In the genomic region with DNA sequence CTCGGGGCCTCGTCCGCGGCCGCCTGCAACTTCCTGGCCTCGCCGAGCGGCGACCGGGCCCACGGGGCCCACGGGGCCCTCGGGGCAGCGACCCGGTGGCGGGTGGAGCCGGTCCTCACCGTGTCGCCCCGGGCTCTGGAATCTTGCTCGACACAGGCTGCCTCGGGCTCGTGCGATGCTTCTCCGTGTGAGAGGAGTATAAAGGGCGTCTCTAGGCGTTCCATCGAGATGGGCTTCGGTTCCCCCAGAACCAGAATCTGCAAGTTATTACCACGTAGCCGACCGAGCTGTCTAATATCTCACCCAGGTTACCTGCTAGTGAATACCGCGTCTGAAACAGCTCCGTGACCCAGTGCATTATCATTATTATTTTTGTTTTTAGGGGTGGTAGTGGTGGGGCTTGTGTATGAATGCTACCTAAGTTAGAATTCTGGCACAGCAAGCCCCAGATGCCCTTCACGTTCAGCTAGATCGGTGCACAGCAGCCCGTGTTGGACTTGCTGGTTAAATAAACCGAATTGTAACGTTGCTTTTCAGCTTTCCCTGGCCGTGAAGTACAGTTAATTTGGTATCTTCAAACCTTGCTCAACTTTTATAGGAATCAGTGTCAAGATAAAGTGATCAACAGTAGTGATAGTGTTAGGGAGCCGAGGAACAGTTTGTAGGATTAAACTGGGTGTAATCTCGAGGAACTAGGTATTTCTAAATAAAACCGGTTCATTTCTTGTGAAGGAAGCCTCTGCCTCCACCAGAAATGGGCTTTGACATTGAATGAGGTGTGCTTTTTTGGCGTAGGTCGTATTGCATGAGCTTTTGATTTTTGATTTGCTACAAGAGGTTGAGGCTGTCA, we compare ENCODE assay signal across 8 mouse cellular contexts. TPM values are rescaled to one million over a fixed set of nuclear protein-coding genes. Genes with fewer than 3 reads are reported as not detected.
DNase-seq lines count a peak whose midpoint lies in the region; ATAC-seq and TF ChIP-seq lines count a peak whose summit lies in the region.

No protein-coding gene starts in this region.

- H3K9ac ChIP-seq in forebrain, embryonic 16.5 days (replicated peaks; ENCODE audit: low read depth, low read length) = peak overlapping the region; percentile 99
- H3K9ac ChIP-seq in kidney, postnatal 0 days (ENCODE audit: low read depth, low read length) = peak overlapping the region; percentile 100

- H3K4me1 ChIP-seq in forebrain, embryonic 16.5 days (replicated peaks; ENCODE audit: control insufficient read depth, insufficient read depth, low read length) = peaks cover 22% of the 10 kb centered on the region
- peaks cover 19% of the 10 kb centered on the region for H3K4me1 ChIP-seq in kidney, postnatal 0 days (replicated peaks; ENCODE audit: insufficient read depth, low read length)
- H3K4me1 ChIP-seq in midbrain, embryonic 10.5 days = peaks cover 34% of the 10 kb centered on the region

- WGBS in forebrain, embryonic 16.5 days = under 1% methylated on average over 46 of the region's 46 CpGs
- WGBS in kidney, postnatal 0 days = under 1% methylated on average over 46 of the region's 46 CpGs
- 1% methylated on average over 46 of the region's 46 CpGs for WGBS in midbrain, embryonic 10.5 days

- TF ChIP-seq CTCF in kidney, postnatal 0 days (IDR thresholded peaks at IDR 0.05; ENCODE audit: low read depth) = no peak

- peak overlapping the region; percentile 56 for H3K4me3 ChIP-seq in forebrain, embryonic 16.5 days (replicated peaks; ENCODE audit: low read length)
- peak overlapping the region; percentile 96 for H3K4me3 ChIP-seq in kidney, postnatal 0 days (replicated peaks; ENCODE audit: low read depth, low read length)
- peak overlapping the region; percentile 99 for H3K4me3 ChIP-seq in midbrain, embryonic 10.5 days

- H3K9me3 ChIP-seq in forebrain, embryonic 16.5 days (ENCODE audit: control insufficient read depth, low read length) = no peaks in the 10 kb centered on the region
- no peaks in the 10 kb centered on the region for H3K9me3 ChIP-seq in kidney, postnatal 0 days (replicated peaks; ENCODE audit: low read length)
- no peaks in the 10 kb centered on the region for H3K9me3 ChIP-seq in midbrain, embryonic 10.5 days (replicated peaks)

- DNase-seq in embryo, embryonic 10 days (ENCODE audit: low spot score) = peak; percentile 29
- no peak for DNase-seq in embryo, embryonic 9.5 days (ENCODE audit: extremely low spot score)
- DNase-seq in urinary bladder, adult 2 months (ENCODE audit: low spot score) = peak; percentile 54
- DNase-seq in urinary bladder, postnatal 36 days (ENCODE audit: low spot score in 2 of 2) = no peak
- DNase-seq in kidney, postnatal 0 days (ENCODE audit: low spot score) = peak; percentile 40
- DNase-seq in midbrain, embryonic 10.5 days (ENCODE audit: low spot score) = no peak

- peak overlapping the region; percentile 79 for H3K27ac ChIP-seq in forebrain, embryonic 16.5 days (ENCODE audit: low read length)
- peak overlapping the region; percentile 91 for H3K27ac ChIP-seq in kidney, postnatal 0 days
- H3K27ac ChIP-seq in midbrain, embryonic 10.5 days (replicated peaks) = peak overlapping the region; percentile 100

- peak overlapping the region; percentile 91 for H3K4me2 ChIP-seq in forebrain, embryonic 16.5 days (ENCODE audit: low read length)
- peak overlapping the region; percentile 71 for H3K4me2 ChIP-seq in kidney, postnatal 0 days (ENCODE audit: low read length)

- no peak; the same call in 1 of the 2 replicates for ATAC-seq in forebrain, embryonic 16.5 days
- ATAC-seq in kidney, postnatal 0 days (replicated peaks; ENCODE audit: low FRiP score, low read depth) = no peak
- ATAC-seq in erythroid progenitor cell, adult 5-6 weeks (replicated peaks; ENCODE audit: low FRiP score, poor library complexity, severe bottlenecking) = no peak

- H3K27me3 ChIP-seq in forebrain, embryonic 16.5 days (replicated peaks; ENCODE audit: control insufficient read depth, insufficient read depth, low read length) = no peaks in the 10 kb centered on the region
- no peaks in the 10 kb centered on the region for H3K27me3 ChIP-seq in kidney, postnatal 0 days (ENCODE audit: insufficient read depth, low read length)
- H3K27me3 ChIP-seq in midbrain, embryonic 10.5 days (ENCODE audit: low read depth, poor library complexity, severe bottlenecking) = peaks cover 7% of the 10 kb centered on the region; the same call in 1 of the 2 replicates

- no peaks in the 10 kb centered on the region for H3K36me3 ChIP-seq in forebrain, embryonic 16.5 days (ENCODE audit: control insufficient read depth, insufficient read depth)
- H3K36me3 ChIP-seq in kidney, postnatal 0 days (ENCODE audit: insufficient read depth, low read length) = 0 out of 2 replicates have a peak, but pooled peaks cover 5% of the 10 kb centered on the region
- peaks cover 25% of the 10 kb centered on the region for H3K36me3 ChIP-seq in midbrain, embryonic 10.5 days

RNA-seq across cellular contexts. Expression of gene Zfp326, which starts 0.8 kb away (rescaled TPM):
- 23.0 and 24.4 TPM in 2 replicates for polyA plus RNA-seq in urinary bladder, adult 2 months (2012; rRNA removed)
- 50.0 and 56.3 TPM in 2 replicates for polyA plus RNA-seq in forebrain, embryonic 16.5 days (2015; fragmentation: Nextera tagmentation; extraction: Ambion mirVana)
- polyA plus RNA-seq in kidney, postnatal 0 days (2015; fragmentation: Nextera tagmentation; extraction: Ambion mirVana) = 28.9 and 32.3 TPM in 2 replicates
- 51.4 and 57.4 TPM in 2 replicates for polyA plus RNA-seq in midbrain, embryonic 10.5 days (2016; fragmentation: Nextera tagmentation; extraction: Ambion mirVana)
- 3.8 and 5.8 TPM in 2 replicates for total RNA-seq in erythroid progenitor cell, adult 5-6 weeks (2015; ENCODE audit: low replicate concordance)
- 4.0 and 5.4 TPM in 2 replicates for total RNA-seq in erythroid progenitor cell, adult 5-6 weeks (2017; ENCODE audit: low replicate concordance)

Comparison
In these comparisons a context has a peak if more than half of its experiments do, and no peak if none do; other contexts are left out.
1. DNase-seq: peak in embryo, embryonic 10 days (single experiment), urinary bladder, adult 2 months (single experiment) and kidney, postnatal 0 days (single experiment); none in embryo, embryonic 9.5 days (single experiment), urinary bladder, postnatal 36 days (0 of 2) and midbrain, embryonic 10.5 days (single experiment).
2. Peak in every context shown above with its lines, with median percentiles within 50 percentile points of each other: H3K27ac ChIP-seq and H3K4me3 ChIP-seq.